Mouse (Mus musculus) CH12.LX (cell line): Measurements from ENCODE around the gene Ddx20. TPM values are rescaled to one million over a fixed set of nuclear protein-coding genes. Genes with fewer than 3 reads are reported as not detected.

ENCODE experiments used
- DNase-seq: peaks from one replicate; pipeline ENCODE4 v3.0.0-alpha.2; 2013; ENCODE audit errors: extremely low read depth
- H3K27ac ChIP-seq: 2 replicates; pipeline ENCODE4 v1.5.1; 2012; ENCODE audit warnings: low read depth, mild to moderate bottlenecking, control low read depth, moderate library complexity; ENCODE audit not compliant: insufficient read depth
- H3K27me3 ChIP-seq: replicated peaks from 2 replicates; pipeline ENCODE3; 2012; ENCODE audit warnings: inconsistent platforms
- H3K36me3 ChIP-seq, 2 experiments: replicated peaks in 1 of 2; 2 replicates each; pipeline versions ENCODE3 to v1.6.1; 2012; ENCODE audit warnings: inconsistent platforms in 1 of 2, low read length in 1 of 2, mild to moderate bottlenecking in 1 of 2, mixed read lengths in 1 of 2, moderate library complexity in 1 of 2; ENCODE audit not compliant: control insufficient read depth in 1 of 2, insufficient read depth in 1 of 2
- H3K4me1 ChIP-seq, 2 experiments: 2 replicates each; pipeline ENCODE4 v1.6.1; 2012; ENCODE audit warnings: inconsistent platforms in 1 of 2, moderate library complexity in 1 of 2; ENCODE audit not compliant: insufficient read depth in 2 of 2, control insufficient read depth in 1 of 2
- H3K4me2 ChIP-seq: 2 replicates; pipeline ENCODE4 v1.6.1; 2012; ENCODE audit warnings: low read depth, mild to moderate bottlenecking, control low read depth; ENCODE audit not compliant: poor library complexity, insufficient read depth, severe bottlenecking
- H3K4me3 ChIP-seq, 3 experiments: fragments of 150-350 bp in 1 of 3; sonication (generic) in 1 of 3; replicated peaks in 1 of 3; 2 replicates each; pipeline versions ENCODE3 to v1.5.1; 2011 to 2012; ENCODE audit warnings: low read depth in 2 of 3, low read length in 2 of 3, mild to moderate bottlenecking in 2 of 3, moderate library complexity in 2 of 3, control low read depth in 1 of 3, improper control_type of control experiment in 1 of 3, inconsistent platforms in 1 of 3, mixed read lengths in 1 of 3; ENCODE audit not compliant: poor library complexity in 1 of 3
- H3K79me2 ChIP-seq: replicated peaks from 2 replicates; pipeline ENCODE4 v1.6.1; 2012; ENCODE audit warnings: mild to moderate bottlenecking, moderate library complexity; ENCODE audit not compliant: control insufficient read depth, poor library complexity, insufficient read depth, severe bottlenecking; ENCODE audit errors: extremely low read depth
- H3K9ac ChIP-seq: 2 replicates; pipeline ENCODE4 v1.6.1; 2012; ENCODE audit warnings: low read depth, mild to moderate bottlenecking, control low read depth, moderate library complexity; ENCODE audit not compliant: insufficient read depth
- H3K9me3 ChIP-seq: replicated peaks from 2 replicates; pipeline ENCODE3; 2012; ENCODE audit warnings: low read length, inconsistent platforms, mixed read lengths
- BHLHE40 ChIP-seq: IDR thresholded peaks from 2 replicates; pipeline ENCODE4 v1.6.1; 2011; ENCODE audit warnings: mild to moderate bottlenecking, low read depth, low read length, improper control_type of control experiment
- CHD1 ChIP-seq: IDR thresholded peaks from 2 replicates; pipeline ENCODE4 v1.6.1; 2012; ENCODE audit warnings: low read depth, low read length, improper control_type of control experiment, inconsistent platforms
- CTCF ChIP-seq, 2 experiments: IDR thresholded peaks in 1 of 2; conservative IDR thresholded peaks in 1 of 2; 2 replicates each; pipeline ENCODE4 v1.5.1; 2011 to 2012; ENCODE audit warnings: low read depth in 2 of 2, low read length in 2 of 2, improper control_type of control experiment in 1 of 2, inconsistent platforms in 1 of 2, mild to moderate bottlenecking in 1 of 2, moderate library complexity in 1 of 2
- E2F4 ChIP-seq: IDR thresholded peaks from 2 replicates; pipeline ENCODE4 v1.6.1; 2011; ENCODE audit warnings: low read depth, low read length, improper control_type of control experiment; ENCODE audit not compliant: insufficient replicate concordance
- ELF1 ChIP-seq: IDR thresholded peaks from 2 replicates; pipeline ENCODE4 v1.6.1; 2014; ENCODE audit warnings: low read depth, mild to moderate bottlenecking, inconsistent platforms, low read length, improper control_type of control experiment
- EP300 ChIP-seq: IDR thresholded peaks from 2 replicates; pipeline ENCODE4 v1.6.1; 2011; ENCODE audit warnings: low read length, improper control_type of control experiment
- ETS1 ChIP-seq: conservative IDR thresholded peaks from 2 replicates; pipeline ENCODE4 v1.6.1; 2012; ENCODE audit warnings: low read depth, mild to moderate bottlenecking, inconsistent platforms, low read length, improper control_type of control experiment, moderate library complexity
- GABPA ChIP-seq: IDR thresholded peaks from 2 replicates; pipeline ENCODE4 v1.6.1; 2012; ENCODE audit warnings: low read depth, low read length, improper control_type of control experiment, inconsistent platforms; ENCODE audit not compliant: insufficient replicate concordance
- HCFC1 ChIP-seq: IDR thresholded peaks from 2 replicates; pipeline ENCODE4 v1.6.1; 2012; ENCODE audit warnings: low read depth, mild to moderate bottlenecking, inconsistent platforms, low read length, improper control_type of control experiment
- IRF4 ChIP-seq: IDR thresholded peaks from 2 replicates; pipeline ENCODE4 v1.6.1; 2014; ENCODE audit warnings: low read depth, mild to moderate bottlenecking, inconsistent platforms, low read length, improper control_type of control experiment
- JUN ChIP-seq: IDR thresholded peaks from 2 replicates; pipeline ENCODE4 v1.6.1; 2011; ENCODE audit warnings: low read depth, mild to moderate bottlenecking, low read length, improper control_type of control experiment, moderate library complexity; ENCODE audit not compliant: insufficient read depth
- JUND ChIP-seq: conservative IDR thresholded peaks from 2 replicates; pipeline ENCODE4 v1.6.1; 2011; ENCODE audit warnings: low read depth, low read length, improper control_type of control experiment
- KAT2A ChIP-seq: IDR thresholded peaks from 2 replicates; pipeline ENCODE4 v1.6.1; 2012; ENCODE audit warnings: low read length, improper control_type of control experiment, inconsistent platforms; ENCODE audit not compliant: insufficient replicate concordance
- MAFK ChIP-seq: IDR thresholded peaks from 2 replicates; pipeline ENCODE4 v1.6.1; 2011; ENCODE audit warnings: low read length, improper control_type of control experiment; ENCODE audit not compliant: insufficient replicate concordance
- MAX ChIP-seq: IDR thresholded peaks from 2 replicates; pipeline ENCODE4 v1.6.1; 2011; ENCODE audit warnings: low read length, improper control_type of control experiment
- MAZ ChIP-seq: IDR thresholded peaks from 2 replicates; pipeline ENCODE4 v1.6.1; 2012; ENCODE audit warnings: low read depth, mild to moderate bottlenecking, inconsistent platforms, low read length, improper control_type of control experiment, moderate library complexity
- MEF2A ChIP-seq: IDR thresholded peaks from 2 replicates; pipeline ENCODE4 v1.6.1; 2014; ENCODE audit warnings: low read depth, mild to moderate bottlenecking, inconsistent platforms, low read length, improper control_type of control experiment, borderline replicate concordance
- MXI1 ChIP-seq: IDR thresholded peaks from 2 replicates; pipeline ENCODE4 v1.6.1; 2011; ENCODE audit warnings: mild to moderate bottlenecking, low read depth, low read length, improper control_type of control experiment
- MYC ChIP-seq: IDR thresholded peaks from 2 replicates; pipeline ENCODE4 v1.6.1; 2011; ENCODE audit warnings: low read depth, mild to moderate bottlenecking, improper control_type of control experiment, low read length
- NELFE ChIP-seq: IDR thresholded peaks from 2 replicates; pipeline ENCODE4 v1.6.1; 2011; ENCODE audit warnings: low read depth, low read length, improper control_type of control experiment
- NRF1 ChIP-seq: IDR thresholded peaks from 2 replicates; pipeline ENCODE4 v1.6.1; 2014; ENCODE audit warnings: low read depth, mild to moderate bottlenecking, inconsistent platforms, low read length, improper control_type of control experiment, moderate library complexity
- PAX5 ChIP-seq: IDR thresholded peaks from 2 replicates; pipeline ENCODE4 v1.6.1; 2012; ENCODE audit warnings: low read length, inconsistent platforms, mixed read lengths
- POLR2A ChIP-seq: IDR thresholded peaks from 2 replicates; pipeline ENCODE4 v1.6.1; 2011; ENCODE audit warnings: low read depth, mild to moderate bottlenecking, improper control_type of control experiment, low read length
- POLR2AphosphoS2 ChIP-seq: IDR thresholded peaks from 2 replicates; pipeline ENCODE4 v1.6.1; 2011; ENCODE audit warnings: low read depth, low read length, improper control_type of control experiment
- RAD21 ChIP-seq: IDR thresholded peaks from 2 replicates; pipeline ENCODE4 v1.6.1; 2011; ENCODE audit warnings: low read depth, mild to moderate bottlenecking, low read length, improper control_type of control experiment, moderate library complexity
- SMC3 ChIP-seq: IDR thresholded peaks from 2 replicates; pipeline ENCODE4 v1.6.1; 2011; ENCODE audit warnings: low read depth, low read length, improper control_type of control experiment
- TBP ChIP-seq: conservative IDR thresholded peaks from 2 replicates; pipeline ENCODE4 v1.6.1; 2011; ENCODE audit warnings: low read depth, low read length, improper control_type of control experiment
- TCF12 ChIP-seq: IDR thresholded peaks from 2 replicates; pipeline ENCODE4 v1.6.1; 2014; ENCODE audit warnings: low read depth, mild to moderate bottlenecking, inconsistent platforms, low read length, improper control_type of control experiment
- USF1 ChIP-seq: IDR thresholded peaks from 2 replicates; pipeline ENCODE4 v1.6.1; 2014; ENCODE audit warnings: low read depth, mild to moderate bottlenecking, inconsistent platforms, low read length, improper control_type of control experiment
- USF2 ChIP-seq: conservative IDR thresholded peaks from 2 replicates; pipeline ENCODE4 v1.6.1; 2011; ENCODE audit warnings: low read depth, low read length, improper control_type of control experiment
- ZC3H11A ChIP-seq: IDR thresholded peaks from 2 replicates; pipeline ENCODE4 v1.6.1; 2012; ENCODE audit warnings: low read depth, mild to moderate bottlenecking, inconsistent platforms, low read length, improper control_type of control experiment
- ZKSCAN1 ChIP-seq: IDR thresholded peaks from 2 replicates; pipeline ENCODE4 v1.6.1; 2012; ENCODE audit warnings: low read depth, inconsistent platforms, low read length, improper control_type of control experiment, borderline replicate concordance
- ZMIZ1 ChIP-seq: IDR thresholded peaks from 2 replicates; pipeline ENCODE4 v1.6.1; 2012; ENCODE audit warnings: low read depth, mild to moderate bottlenecking, inconsistent platforms, low read length, improper control_type of control experiment
- ZNF384 ChIP-seq: IDR thresholded peaks from 2 replicates; pipeline ENCODE4 v1.6.1; 2012; ENCODE audit warnings: low read depth, low read length, improper control_type of control experiment, inconsistent platforms
- dilution Hi-C: fragments of 300-500 bp; cut with MboI; formaldehyde crosslinking; loops from 2 replicates; pipeline ENCODE4 v1.14.3; 2020; ENCODE audit warnings: low sequenced_read_pairs; ENCODE audit not compliant: extremely low pct_unique_long_range_greater_than_20kb, extremely low pct_ligation_motif_present
- in situ Hi-C: fragments of 300-500 bp; cut with MboI; formaldehyde crosslinking; loops from 3 replicates; pipeline ENCODE4 v1.14.3; 2019; ENCODE audit warnings: low sequenced_read_pairs, low pct_ligation_motif_present, low pct_unique_long_range_greater_than_20kb, mixed read lengths
- polyA plus RNA-seq: library from polyadenylated mRNA; unstranded; fragments of >175 nt; gene quantifications from 2 replicates; pipeline ENCODE4 v1.2.1, GENCODE M21; 2012; ENCODE audit warnings: low read depth; ENCODE audit not compliant: insufficient read length
- total RNA-seq, 2 experiments: library from RNA; depleted of rRNA; stranded (reverse); fragments of 300-350 nt in 1 of 2; fragments of >200 nt in 1 of 2; gene quantifications; 2 replicates each; pipeline ENCODE4 v1.2.3; 2012 to 2014

Gene Ddx20
- total and polyA plus RNA-seq, 3 experiments = 30.8 to 66.5 (median 50.4) TPM

DNA sequence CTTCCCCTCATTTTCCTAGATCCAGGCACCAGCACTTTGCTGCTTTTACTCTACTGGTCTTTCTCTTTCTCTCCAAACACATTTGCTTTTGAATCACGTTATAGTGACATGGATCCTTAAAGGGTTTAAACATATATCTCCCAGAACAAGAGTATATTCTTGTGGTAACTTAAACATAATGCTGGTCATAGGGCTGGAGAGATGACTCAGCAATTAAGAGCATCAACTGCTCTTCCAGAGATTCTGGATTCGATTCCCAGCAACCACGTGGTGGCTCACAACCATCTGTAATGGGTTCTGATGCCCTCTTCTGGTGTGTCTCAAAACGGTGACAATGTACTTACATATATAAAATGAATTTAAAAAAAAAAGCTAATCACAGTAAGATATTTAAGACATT lies 45.0 kb upstream of the Ddx20 start:
- Histone ChIP-seq H3K36me3 (peaks cover 31 to 76% of the 10 kb centered on the region in 2 experiments), H3K9me3 (no peaks in the 10 kb centered on the region), H3K79me2 (no peaks in the 10 kb centered on the region), H3K4me2 (no peak overlapping the region), H3K4me1 (no peaks in the 10 kb centered on the region), H3K27me3 (no peaks in the 10 kb centered on the region), H3K9ac (no peak overlapping the region), H3K27ac (no peak overlapping the region), H3K4me3 (no peak overlapping the region)
- dilution Hi-C loops = no loop called here
- peak; percentile 56; the same call in 1 of the 2 replicates for TF ChIP-seq MAFK
- TF ChIP-seq ZKSCAN1 = no peak
- no peak for DNase-seq
- in situ Hi-C loops = no loop called here

DNA sequence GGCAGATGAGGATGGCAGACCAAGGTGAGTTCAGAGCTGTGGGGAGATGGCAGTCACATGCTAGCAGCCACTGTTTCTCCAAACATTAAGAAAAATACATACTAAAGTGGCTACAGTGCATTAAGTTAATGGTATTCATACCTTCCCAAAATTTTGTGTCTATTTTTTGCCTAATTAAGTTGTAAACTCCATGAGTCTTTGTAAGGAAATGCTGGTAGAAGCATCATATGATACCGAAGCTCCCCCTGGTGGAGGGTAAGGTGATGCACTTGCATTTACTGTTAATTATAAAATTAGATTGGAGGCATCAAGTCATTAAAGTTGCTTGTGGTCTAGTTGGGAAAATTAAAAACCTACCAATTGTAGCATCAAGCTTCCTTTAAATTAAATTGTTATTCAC lies 38.7 kb upstream of the Ddx20 start:
- Histone ChIP-seq H3K9me3 (no peaks in the 10 kb centered on the region), H3K4me3 (no peak overlapping the region), H3K4me2 (no peak overlapping the region), H3K4me1 (peaks cover 4 to 23% of the 10 kb centered on the region in 2 experiments; a peak in 3 of 4 replicates), H3K27me3 (no peaks in the 10 kb centered on the region), H3K9ac (no peak overlapping the region), H3K27ac (no peak overlapping the region), H3K79me2 (no peaks in the 10 kb centered on the region), H3K36me3 (peaks cover 23 to 56% of the 10 kb centered on the region in 2 experiments)
- DNase-seq = peak; percentile 53
- in situ Hi-C loops = no loop called here
- dilution Hi-C loops = no loop called here
- TF ChIP-seq IRF4 (no peak), POLR2AphosphoS2 (no peak), JUN (no peak), HCFC1 (no peak), ZKSCAN1 (no peak), USF1 (no peak), PAX5 (no peak), POLR2A (no peak), TCF12 (no peak), EP300 (no peak), ZNF384 (peak; percentile 58), SMC3 (peak; percentile 90), JUND (peak; percentile 45; the same call in 1 of the 2 replicates), MAZ (no peak), NELFE (no peak), ELF1 (no peak), ETS1 (no peak), ZC3H11A (no peak; the same call in 1 of the 2 replicates), MEF2A (no peak), RAD21 (peak; percentile 77), CTCF (conservative IDR thresholded peaks at IDR 0.05 in 1 of 2, IDR thresholded peaks at IDR 0.05 in 1 of 2; ENCODE audit: low read depth in 2 of 2, low read length in 2 of 2) (peak; percentile 51 to 85), ZMIZ1 (no peak), KAT2A (no peak), E2F4 (no peak; the same call in 1 of the 2 replicates), MXI1 (no peak), TBP (no peak), MAX (no peak), NRF1 (no peak), BHLHE40 (no peak), MYC (peak; percentile 72), GABPA (no peak), USF2 (no peak), MAFK (no peak), CHD1 (no peak)
